Mouse (Mus musculus) midbrain, embryonic 11.5 days (tissue): ENCODE measurements at regions not wholly inside any gene's neighbourhood (a gene's known extent, or its start where the extent isn't known, plus 50 kb on each side); places are given as distances from the start of the nearest gene placed in this dataset.

ENCODE experiments used
- ATAC-seq: fragments of 200-750 bp; cut with Nextera tagmentation; 2 replicates; pipeline ENCODE4 v1.8.0; 2017; ENCODE audit warnings: moderate TSS enrichment, moderate library complexity; ENCODE audit not compliant: low FRiP score
- DNase-seq: peaks from one replicate; pipeline ENCODE4 v3.0.0; 2015; ENCODE audit warnings: low spot score; ENCODE audit errors: missing footprints
- H3K27ac ChIP-seq: fragments of 300-500 bp; sonication (generic); 2 replicates; pipeline ENCODE4 v1.5.1; 2014; ENCODE audit warnings: low read depth, low read length
- H3K27me3 ChIP-seq: fragments of 300-500 bp; sonication (generic); 2 replicates; pipeline ENCODE4 v1.6.1; 2014; ENCODE audit warnings: mild to moderate bottlenecking, low read length, moderate library complexity, mixed read lengths; ENCODE audit not compliant: control insufficient read depth, insufficient read depth
- H3K36me3 ChIP-seq: fragments of 300-500 bp; sonication (generic); 2 replicates; pipeline ENCODE4 v1.6.1; 2014; ENCODE audit warnings: mild to moderate bottlenecking, low read length, moderate library complexity, mixed read lengths; ENCODE audit not compliant: control insufficient read depth, insufficient read depth
- H3K4me1 ChIP-seq: fragments of 300-500 bp; sonication (generic); 2 replicates; pipeline ENCODE4 v1.6.1; 2014; ENCODE audit warnings: low read length; ENCODE audit not compliant: control insufficient read depth, insufficient read depth
- H3K4me2 ChIP-seq: fragments of 300-500 bp; sonication (generic); 2 replicates; pipeline ENCODE4 v1.6.1; 2014; ENCODE audit warnings: mild to moderate bottlenecking, moderate library complexity
- H3K4me3 ChIP-seq: fragments of 300-500 bp; sonication (generic); 2 replicates; pipeline ENCODE4 v1.5.1; 2014; ENCODE audit warnings: low read depth, low read length
- H3K9ac ChIP-seq: fragments of 300-500 bp; sonication (generic); 2 replicates; pipeline ENCODE4 v1.6.1; 2014; ENCODE audit warnings: low read length
- H3K9me3 ChIP-seq: fragments of 300-500 bp; sonication (generic); 2 replicates; pipeline ENCODE4 v1.6.1; 2016; ENCODE audit warnings: low read length; ENCODE audit not compliant: control insufficient read depth
- WGBS: fragments of 180-500 bp; shearing (Covaris S2); extraction: QIAGEN DNeasy Blood & Tissue Kit; methylation state at CpG from one replicate; pipeline ENCODE4 v1.1.7; 2014; 5-methylcytosine and 5-hydroxymethylcytosine counted together

GRCm38 (mm10) chr7:130044235-130044553 is 452.5 kb downstream of the Wdr11 start:
- WGBS: 92% methylated on average over 6 of the region's 6 CpGs
- H3K4me1 ChIP-seq: peaks cover 18% of the 10 kb centered on the region
- H3K27me3 ChIP-seq: no peaks in the 10 kb centered on the region

GRCm38 (mm10) chr7:130044581-130044980 is 452.9 kb downstream of the Wdr11 start:
- 70% methylated on average over 6 of the region's 6 CpGs for WGBS
- Histone ChIP-seq H3K9ac (no peak overlapping the region), H3K9me3 (no peaks in the 10 kb centered on the region), H3K4me3 (no peak overlapping the region), H3K27ac (no peak overlapping the region), H3K4me1 (peaks cover 22% of the 10 kb centered on the region), H3K27me3 (no peaks in the 10 kb centered on the region), H3K4me2 (no peak overlapping the region), H3K36me3 (no peaks in the 10 kb centered on the region)
- DNase-seq: no peak
- ATAC-seq: no peak

More at GRCm38 (mm10) chr7:130044235-130044553, 452.5 kb downstream of the Wdr11 start:
- Histone ChIP-seq H3K9me3 (no peaks in the 10 kb centered on the region), H3K9ac (no peak overlapping the region), H3K4me2 (no peak overlapping the region), H3K4me3 (no peak overlapping the region), H3K27ac (no peak overlapping the region), H3K36me3 (no peaks in the 10 kb centered on the region)
- ATAC-seq: no peak
- no peak for DNase-seq

- Histone ChIP-seq H3K4me1 (peaks cover 22% of the 10 kb centered on the region), H3K4me3 (no peak overlapping the region), H3K36me3 (no peaks in the 10 kb centered on the region), H3K27ac (no peak overlapping the region), H3K9me3 (no peaks in the 10 kb centered on the region), H3K27me3 (no peaks in the 10 kb centered on the region), H3K9ac (no peak overlapping the region), H3K4me2 (no peak overlapping the region)
- WGBS: 50% methylated on average over 2 of the region's 2 CpGs
- DNase-seq: no peak
- no peak for ATAC-seq
These were observed 454.4 kb downstream of the Wdr11 start for GRCm38 (mm10) chr7:130046086-130046485.

- ATAC-seq (peak; percentile 76), DNase-seq (peak; percentile 91)
- Histone ChIP-seq H3K36me3 (no peaks in the 10 kb centered on the region), H3K4me2 (no peak overlapping the region), H3K4me1 (peaks cover 22% of the 10 kb centered on the region), H3K27me3 (no peaks in the 10 kb centered on the region), H3K27ac (peak overlapping the region; percentile 3; the same call in 1 of the 2 replicates), H3K9ac (no peak overlapping the region), H3K4me3 (no peak overlapping the region), H3K9me3 (no peaks in the 10 kb centered on the region)
- 29% methylated on average over 11 of the region's 11 CpGs for WGBS
These were observed 455.8 kb downstream of the Wdr11 start for GRCm38 (mm10) chr7:130047293-130048034.

- peak; percentile 96 for DNase-seq
- Histone ChIP-seq H3K4me1 (peaks cover 22% of the 10 kb centered on the region), H3K27ac (peak overlapping the region; percentile 10; the same call in 1 of the 2 replicates)
These were observed 456.6 kb downstream of the Wdr11 start for GRCm38 (mm10) chr7:130048106-130048772.

GRCm38 (mm10) chr7:130049461-130049860 is 457.8 kb downstream of the Wdr11 start:
- DNase-seq (no peak), ATAC-seq (no peak)
- Histone ChIP-seq H3K9ac (no peak overlapping the region), H3K4me1 (peaks cover 19% of the 10 kb centered on the region), H3K9me3 (no peaks in the 10 kb centered on the region), H3K36me3 (no peaks in the 10 kb centered on the region), H3K4me2 (no peak overlapping the region), H3K4me3 (no peak overlapping the region), H3K27ac (peak overlapping the region; percentile 12; the same call in 1 of the 2 replicates), H3K27me3 (no peaks in the 10 kb centered on the region)
- 82% methylated on average over 2 of the region's 2 CpGs for WGBS

More at GRCm38 (mm10) chr7:130048106-130048772, 456.6 kb downstream of the Wdr11 start:
- no peak overlapping the region for H3K4me3 ChIP-seq
- no peaks in the 10 kb centered on the region for H3K27me3 ChIP-seq
- 8% methylated on average over 6 of the region's 6 CpGs for WGBS
- H3K9me3 ChIP-seq: no peaks in the 10 kb centered on the region
- no peak overlapping the region for H3K9ac ChIP-seq
- peak; percentile 85 for ATAC-seq
- H3K36me3 ChIP-seq: no peaks in the 10 kb centered on the region
- H3K4me2 ChIP-seq: no peak overlapping the region

- H3K36me3 ChIP-seq: no peaks in the 10 kb centered on the region
- ATAC-seq: no peak
- no peaks in the 10 kb centered on the region for H3K9me3 ChIP-seq
- H3K4me1 ChIP-seq: peaks cover 19% of the 10 kb centered on the region
- H3K4me2 ChIP-seq: no peak overlapping the region
- H3K9ac ChIP-seq: no peak overlapping the region
- DNase-seq: no peak
- WGBS: 13% methylated on average over 2 of the region's 2 CpGs
- no peak overlapping the region for H3K4me3 ChIP-seq
- H3K27ac ChIP-seq: no peak overlapping the region
- H3K27me3 ChIP-seq: no peaks in the 10 kb centered on the region
These were observed 458.5 kb downstream of the Wdr11 start for GRCm38 (mm10) chr7:130050120-130050519.

- Histone ChIP-seq H3K27me3 (no peaks in the 10 kb centered on the region), H3K36me3 (no peaks in the 10 kb centered on the region), H3K9me3 (no peaks in the 10 kb centered on the region), H3K4me3 (no peak overlapping the region), H3K4me2 (no peak overlapping the region), H3K9ac (no peak overlapping the region), H3K27ac (no peak overlapping the region), H3K4me1 (peaks cover 15% of the 10 kb centered on the region)
- ATAC-seq (no peak), DNase-seq (no peak)
- whole genome bisulfite sequencing: 93% methylated on average over 5 of the region's 5 CpGs
These were observed 460.7 kb downstream of the Wdr11 start for GRCm38 (mm10) chr7:130052376-130052775.

GRCm38 (mm10) chr7:130057708-130058107 is 462.5 kb downstream of the Ate1 start:
- no peaks in the 10 kb centered on the region for H3K27me3 ChIP-seq
- H3K27ac ChIP-seq: no peak overlapping the region
- H3K4me1 ChIP-seq: no peaks in the 10 kb centered on the region
- no peak for DNase-seq
- no peak overlapping the region for H3K4me2 ChIP-seq
- ATAC-seq: no peak
- WGBS: 91% methylated on average over 6 of the region's 6 CpGs
- H3K4me3 ChIP-seq: no peak overlapping the region
- H3K36me3 ChIP-seq: no peaks in the 10 kb centered on the region
- no peak overlapping the region for H3K9ac ChIP-seq
- H3K9me3 ChIP-seq: no peaks in the 10 kb centered on the region
